Mouse (Mus musculus): ENCODE data around the gene Wasf3.

DNA sequence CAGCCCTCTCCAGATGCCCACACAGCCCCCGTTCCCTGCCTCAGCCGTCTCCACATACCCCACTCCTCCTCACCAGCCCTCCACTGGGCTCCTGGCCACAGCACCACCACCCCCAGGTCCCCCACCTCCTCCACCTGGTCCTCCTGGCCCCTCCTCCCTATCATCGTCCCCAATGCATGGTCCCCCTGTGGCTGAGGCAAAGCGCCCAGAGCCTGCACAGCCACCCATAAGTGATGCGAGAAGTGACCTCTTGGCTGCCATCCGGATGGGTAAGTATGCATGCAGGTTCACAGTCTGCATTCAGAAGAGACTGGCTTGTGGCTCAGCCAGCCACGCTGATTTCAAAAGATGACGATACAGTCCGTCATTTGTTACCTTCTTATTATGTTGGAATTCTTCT, 83.5 kb downstream of the Wasf3 start:
- no peak for TF ChIP-seq EP300 (IDR thresholded peaks at IDR 0.05; ENCODE audit: low read depth)
- TF ChIP-seq CTCF (IDR thresholded peaks at IDR 0.05; ENCODE audit: low read depth), result no peak

Measured in liver, postnatal 0 days (tissue).